Mouse (Mus musculus) bone marrow, adult 2 months (tissue): ENCODE measurements at regions not wholly inside any gene's neighbourhood (a gene's known extent, or its start where the extent isn't known, plus 50 kb on each side); places are given as distances from the start of the nearest gene placed in this dataset.

ENCODE experiments used
- H3K27ac ChIP-seq: fragments of 200-500 bp; 2 replicates; pipeline ENCODE4 v1.5.1; 2012; ENCODE audit warnings: low read depth, mild to moderate bottlenecking, control low read depth, inconsistent platforms, low read length; ENCODE audit not compliant: control insufficient read depth, poor library complexity, insufficient read depth
- H3K4me1 ChIP-seq: fragments of 200-500 bp; 2 replicates; pipeline ENCODE4 v1.6.1; 2011; ENCODE audit warnings: low read length; ENCODE audit not compliant: control insufficient read depth, insufficient read depth
- H3K4me3 ChIP-seq: fragments of 200-500 bp; replicated peaks from 2 replicates; pipeline ENCODE3; 2011; ENCODE audit warnings: mild to moderate bottlenecking, low read depth, low read length, control low read depth; ENCODE audit not compliant: control insufficient read depth
- CTCF ChIP-seq: fragments of 200-500 bp; IDR thresholded peaks from 2 replicates; pipeline ENCODE4 v1.5.1; 2011; ENCODE audit warnings: low read length, control low read depth; ENCODE audit not compliant: control insufficient read depth, insufficient read depth
- POLR2A ChIP-seq: fragments of 200-500 bp; IDR thresholded peaks from 2 replicates; pipeline ENCODE4 v1.6.1; 2011; ENCODE audit warnings: low read depth, mild to moderate bottlenecking, control low read depth, low read length, borderline replicate concordance; ENCODE audit not compliant: control insufficient read depth
- WGBS: fragments of 180-500 bp; shearing (Covaris S2); methylation state at CpG from one replicate; pipeline ENCODE4 v1.1.7; 2018; 5-methylcytosine and 5-hydroxymethylcytosine counted together

- no peak overlapping the region for H3K4me3 ChIP-seq
- 59% methylated on average over 4 of the region's 4 CpGs for WGBS
- TF ChIP-seq POLR2A (no peak), CTCF (no peak)
- no peak overlapping the region for H3K27ac ChIP-seq
- no peaks in the 10 kb centered on the region for H3K4me1 ChIP-seq
These were observed 482.7 kb upstream of the Gpc5 start for GRCm38 (mm10) chr14:114609296-114609695.

GRCm38 (mm10) chr14:114612400-114612799 lies 479.6 kb upstream of the Gpc5 start:
- TF ChIP-seq CTCF: no peak
- no peak for TF ChIP-seq POLR2A
- Histone ChIP-seq H3K27ac (no peak overlapping the region), H3K4me1 (no peaks in the 10 kb centered on the region), H3K4me3 (no peak overlapping the region)
- WGBS: 38% methylated on average over 1 of the region's 1 CpGs

DNA sequence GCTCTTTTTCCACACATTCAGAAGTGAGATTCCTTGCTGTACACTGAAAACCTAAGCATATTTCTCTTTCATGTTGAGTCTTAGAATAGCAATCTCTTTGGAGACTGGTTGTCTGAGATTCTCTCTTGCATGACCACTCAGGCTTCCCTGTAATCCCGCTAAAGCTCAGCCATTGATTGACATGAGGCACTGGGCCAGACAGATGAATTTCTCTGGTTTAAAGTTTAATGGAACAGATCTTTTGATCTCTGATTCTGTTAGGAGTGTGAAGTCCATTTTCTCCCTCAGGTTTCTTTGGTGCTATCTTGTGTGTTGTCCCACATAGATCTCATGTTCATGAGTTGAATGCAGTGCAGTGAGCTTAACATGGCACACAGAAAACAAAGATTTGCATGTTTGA lies 435.4 kb upstream of the Gpc5 start:
- Histone ChIP-seq H3K4me3 (no peak overlapping the region), H3K27ac (no peak overlapping the region), H3K4me1 (no peaks in the 10 kb centered on the region)
- no peak for TF ChIP-seq CTCF
- TF ChIP-seq POLR2A: no peak
- WGBS: 68% methylated on average over 1 of the region's 1 CpGs

GRCm38 (mm10) chr14:114662028-114662427 lies 430.0 kb upstream of the Gpc5 start:
- WGBS: 58% methylated on average over 2 of the region's 2 CpGs
- Histone ChIP-seq H3K4me3 (no peak overlapping the region), H3K27ac (no peak overlapping the region), H3K4me1 (no peaks in the 10 kb centered on the region)
- TF ChIP-seq CTCF (no peak), POLR2A (no peak)

GRCm38 (mm10) chr14:114685133-114685532 lies 406.9 kb upstream of the Gpc5 start:
- WGBS: 56% methylated on average over 1 of the region's 1 CpGs

DNA sequence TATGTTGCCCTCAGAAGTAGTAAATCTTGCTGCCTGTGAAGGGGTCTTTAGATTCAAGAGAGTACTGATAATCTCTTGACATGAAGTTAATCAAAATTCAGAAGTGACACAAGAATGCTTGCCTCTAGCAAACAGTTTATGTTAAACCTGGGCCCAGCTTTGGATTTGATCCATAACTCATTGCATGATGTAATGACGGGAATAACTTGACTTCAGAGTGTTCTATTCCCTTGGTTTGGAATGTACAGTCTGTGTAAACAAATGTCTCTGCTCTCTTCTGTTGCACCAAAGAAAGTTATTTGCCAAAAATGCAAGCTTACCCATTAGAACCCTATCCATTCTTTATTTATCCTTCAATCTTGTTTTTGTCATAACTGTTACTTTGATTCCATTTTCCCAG lies 397.1 kb upstream of the Gpc5 start:
- Histone ChIP-seq H3K4me1 (no peaks in the 10 kb centered on the region), H3K27ac (no peak overlapping the region), H3K4me3 (no peak overlapping the region)
- 53% methylated on average over 1 of the region's 1 CpGs for WGBS
- TF ChIP-seq POLR2A (no peak), CTCF (no peak)

More at GRCm38 (mm10) chr14:114685133-114685532, 406.9 kb upstream of the Gpc5 start:
- no peak for TF ChIP-seq CTCF
- no peak for TF ChIP-seq POLR2A
- Histone ChIP-seq H3K27ac (no peak overlapping the region), H3K4me3 (no peak overlapping the region), H3K4me1 (no peaks in the 10 kb centered on the region)

- TF ChIP-seq POLR2A: no peak
- no peak for TF ChIP-seq CTCF
- WGBS: 56% methylated on average over 4 of the region's 4 CpGs
- Histone ChIP-seq H3K4me3 (no peak overlapping the region), H3K27ac (no peak overlapping the region), H3K4me1 (no peaks in the 10 kb centered on the region)
These were observed 394.5 kb upstream of the Gpc5 start for GRCm38 (mm10) chr14:114697543-114697942.

DNA sequence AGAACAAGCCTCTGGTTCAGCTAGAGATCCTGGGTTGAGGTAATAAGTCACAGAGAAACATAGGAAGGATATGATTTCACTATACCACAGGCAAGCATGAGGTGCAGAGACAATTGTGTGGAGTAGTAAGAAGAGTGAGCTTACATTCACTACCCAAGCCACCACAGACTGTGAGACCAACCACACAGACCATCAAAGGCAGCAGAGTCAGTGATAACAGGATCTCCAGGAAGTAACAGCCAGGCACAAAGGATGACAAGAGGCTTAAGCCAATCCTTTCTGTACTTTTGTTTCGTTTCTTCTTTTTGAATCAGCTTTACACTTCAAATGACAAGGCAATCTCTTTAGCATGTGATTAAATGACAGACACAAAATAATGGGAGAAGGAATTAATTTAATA lies 368.9 kb upstream of the Gpc5 start:
- 23% methylated on average over 1 of the region's 1 CpGs for WGBS
- no peak overlapping the region for H3K4me3 ChIP-seq
- TF ChIP-seq POLR2A (no peak), CTCF (no peak)
- H3K27ac ChIP-seq: no peak overlapping the region
- no peaks in the 10 kb centered on the region for H3K4me1 ChIP-seq

DNA sequence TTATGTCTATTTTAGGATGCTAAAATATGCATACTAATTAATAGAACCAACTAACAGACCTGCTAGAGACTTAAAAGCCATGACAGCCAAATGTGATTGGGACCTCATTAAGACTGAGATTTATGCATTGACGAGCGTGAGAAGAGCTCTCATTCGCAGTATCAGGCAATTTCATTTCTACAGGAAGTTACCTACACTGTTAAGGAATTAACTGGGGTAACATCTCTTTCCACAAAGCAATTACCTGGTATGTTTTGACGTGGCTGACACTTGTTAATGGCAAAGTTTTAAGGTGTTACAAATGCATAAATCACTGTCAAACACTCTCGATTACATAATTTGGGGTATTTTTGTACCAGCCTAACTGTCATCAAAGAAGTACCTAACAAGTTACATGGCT lies 324.7 kb upstream of the Gpc5 start:
- WGBS: 72% methylated on average over 5 of the region's 5 CpGs
- TF ChIP-seq POLR2A: no peak
- TF ChIP-seq CTCF: no peak
- H3K4me3 ChIP-seq: no peak overlapping the region
- no peaks in the 10 kb centered on the region for H3K4me1 ChIP-seq
- no peak overlapping the region for H3K27ac ChIP-seq
